Mouse (Mus musculus): Measurements from ENCODE around the gene Fam131a.
A peak's percentile ranks its signal among the peaks of the same experiment; 100 is the strongest.

Fam131a gene

DNA sequence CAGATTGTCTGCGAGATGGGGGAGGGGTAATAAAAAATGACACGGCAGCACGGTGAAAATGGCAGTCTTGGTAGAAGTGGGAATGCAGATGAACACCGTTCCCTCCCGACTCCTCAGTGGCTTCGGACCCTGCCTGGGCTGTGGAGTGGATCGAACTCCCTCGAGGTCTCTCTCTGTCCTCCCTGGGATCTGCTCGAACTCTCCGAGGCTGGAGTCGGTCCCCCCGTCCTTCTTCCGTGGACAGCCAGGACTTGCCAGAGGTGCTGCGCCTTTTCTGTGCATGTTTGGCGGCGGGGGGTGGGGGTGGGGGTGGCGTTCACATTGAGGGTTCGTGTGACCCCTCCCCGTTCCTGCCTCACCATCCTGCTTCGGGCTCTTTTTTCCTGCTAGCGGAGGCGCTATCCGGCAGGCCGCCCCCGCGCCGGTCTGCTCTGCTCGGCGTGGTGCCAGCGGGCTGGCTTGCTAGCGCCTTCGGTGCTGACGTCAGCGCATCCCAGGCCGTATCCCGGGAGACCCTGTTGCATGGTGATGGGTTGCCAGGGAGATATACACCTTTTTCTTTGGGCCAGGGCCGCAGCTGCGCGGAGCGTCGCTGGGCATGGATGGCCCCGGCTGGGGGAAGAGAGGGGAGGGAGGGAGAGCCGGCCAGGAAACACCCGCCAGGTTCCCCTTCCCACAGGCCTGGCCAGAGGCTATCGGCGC lies 2.7 kb downstream of the Fam131a start:
- peak; percentile 87 for DNase-seq (ENCODE audit: low spot score)

DNA sequence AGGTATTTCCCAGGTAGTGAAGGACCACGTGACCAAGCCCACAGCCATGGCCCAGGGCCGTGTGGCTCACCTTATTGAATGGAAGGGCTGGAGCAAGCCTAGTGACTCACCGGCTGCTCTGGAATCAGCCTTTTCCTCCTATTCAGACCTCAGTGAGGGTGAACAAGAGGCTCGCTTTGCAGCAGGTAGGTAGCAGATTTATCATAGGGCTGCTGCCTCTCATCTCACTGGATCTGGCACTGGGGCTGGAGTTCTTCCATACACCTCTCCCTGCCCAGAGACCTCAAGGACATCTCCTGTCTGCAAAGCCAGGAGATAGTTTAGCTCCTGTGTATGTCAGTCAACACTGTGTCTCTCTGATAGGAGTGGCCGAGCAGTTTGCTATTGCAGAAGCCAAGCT lies 6.2 kb downstream of the Fam131a start:
- DNase-seq (ENCODE audit: low spot score), result no peak

DNA sequence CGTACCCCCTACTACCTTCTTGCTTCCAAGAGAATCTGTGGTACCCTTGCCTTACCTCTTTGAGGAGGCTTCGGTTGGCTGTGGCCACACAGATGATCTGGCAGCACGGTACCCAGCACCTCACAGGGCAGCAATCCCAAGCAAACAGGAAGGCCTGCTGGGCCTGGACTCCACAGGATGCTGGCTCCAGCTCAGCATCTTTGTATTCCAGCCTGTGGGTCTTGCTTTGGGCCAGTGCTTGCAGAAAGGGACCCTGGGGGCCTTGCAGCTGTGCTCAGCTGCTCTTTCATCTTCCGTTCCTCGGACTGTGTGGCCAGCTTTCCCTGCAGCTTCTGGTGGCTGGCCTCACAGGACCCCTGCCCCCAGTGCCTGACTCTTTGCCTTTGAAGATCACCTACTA lies 7.0 kb downstream of the Fam131a start:
- DNase-seq (ENCODE audit: low spot score), result no peak

DNA sequence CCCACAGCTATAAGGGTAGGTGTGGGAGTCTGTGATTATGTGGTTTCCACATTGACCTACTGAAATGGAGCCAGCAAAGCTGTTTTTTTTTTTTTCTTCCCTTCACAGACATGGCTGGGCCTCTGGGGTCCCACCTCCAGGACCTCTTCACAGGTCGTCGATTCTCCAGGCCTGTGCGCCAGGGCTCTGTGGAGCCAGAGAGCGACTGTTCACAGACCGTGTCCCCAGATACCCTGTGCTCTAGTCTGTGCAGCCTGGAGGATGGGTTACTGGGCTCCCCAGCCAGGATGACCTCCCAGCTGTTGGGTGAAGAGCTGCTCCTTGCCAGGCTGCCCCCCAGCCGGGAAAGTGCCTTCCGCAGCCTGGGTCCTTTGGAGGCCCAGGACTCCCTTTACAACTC lies 8.3 kb downstream of the Fam131a start:
- no peak for DNase-seq (ENCODE audit: low spot score)

DNA sequence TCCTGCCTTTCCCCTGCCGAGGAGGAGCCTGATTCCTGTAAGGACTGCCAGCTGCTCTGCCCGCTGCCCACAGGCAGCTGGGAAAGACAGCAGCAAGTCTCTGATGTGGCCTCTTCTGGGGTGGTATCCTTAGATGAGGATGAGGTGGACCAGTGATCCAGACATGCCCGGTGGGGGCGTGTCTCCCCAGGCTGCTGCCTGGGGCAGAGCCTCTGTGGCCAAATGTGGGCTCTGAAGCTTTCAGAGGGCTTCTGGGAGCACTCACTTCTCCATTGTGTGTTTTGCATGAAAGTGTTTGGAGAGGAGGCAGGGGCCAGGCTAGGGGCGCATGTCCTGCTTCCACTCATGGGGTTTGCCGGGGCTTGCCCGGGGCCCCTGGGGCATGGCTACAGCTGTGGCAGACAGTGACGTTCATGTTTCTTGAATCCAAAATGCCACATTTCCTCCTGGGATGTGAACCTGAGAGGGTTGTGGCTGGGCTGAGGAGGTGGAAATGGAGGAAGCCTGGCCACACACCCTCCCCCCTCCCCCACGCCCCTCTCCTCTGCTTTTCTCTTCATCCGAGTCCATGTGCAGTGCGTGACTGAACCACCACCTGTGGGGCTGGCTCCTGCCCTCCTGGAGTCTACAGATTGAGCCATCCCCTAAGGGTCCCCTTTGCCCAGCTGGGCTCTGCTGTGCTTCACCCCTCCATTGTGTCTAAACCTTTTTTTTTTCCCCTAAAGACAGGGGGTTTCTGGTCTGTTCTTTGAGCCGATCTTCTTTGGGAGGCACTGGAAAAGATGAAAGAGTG lies 8.9 kb downstream of the Fam131a start:
- no peak for DNase-seq (ENCODE audit: low spot score)

DNA sequence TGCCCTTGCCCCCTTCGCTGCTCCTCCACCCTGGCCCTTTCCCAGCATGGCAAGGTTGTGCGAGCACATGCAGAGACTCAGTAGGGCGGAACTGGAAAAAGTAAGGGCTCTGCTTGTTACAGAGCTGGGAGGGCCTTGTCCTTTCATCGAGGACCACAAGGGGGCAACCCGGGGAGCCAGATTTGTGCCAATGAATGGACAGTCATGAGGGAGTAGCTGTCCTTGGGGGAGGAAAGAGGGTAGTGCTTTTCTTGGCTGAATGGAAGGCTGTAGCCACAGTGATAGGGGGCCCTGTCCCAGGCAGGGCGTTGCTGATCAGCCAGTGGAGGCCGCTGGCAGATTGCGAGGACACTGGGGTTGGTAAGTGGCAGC lies 9.5 kb downstream of the Fam131a start:
- DNase-seq (ENCODE audit: low spot score), result peak; percentile 71

DNA sequence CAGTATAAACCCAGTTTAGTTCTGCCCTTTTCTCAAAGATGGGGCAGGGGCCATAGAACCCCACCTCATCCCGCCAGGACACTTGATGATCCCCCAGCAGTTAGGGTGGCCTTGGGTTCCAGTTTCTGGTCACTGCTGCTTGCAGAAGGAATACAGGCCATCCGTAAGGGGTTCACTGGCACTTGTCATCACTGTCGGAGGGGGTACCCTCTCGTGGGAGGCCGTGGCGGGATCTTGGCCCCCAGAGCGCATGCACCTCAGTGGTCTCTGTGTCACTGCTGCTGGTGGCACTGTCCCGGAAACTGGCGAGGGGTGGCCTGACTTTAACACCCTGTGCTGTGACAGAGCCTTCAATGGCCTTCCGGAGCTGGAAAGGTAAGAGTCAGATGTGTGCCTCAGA lies 10.0 kb downstream of the Fam131a start:
- no peak for DNase-seq (ENCODE audit: low spot score)

DNA sequence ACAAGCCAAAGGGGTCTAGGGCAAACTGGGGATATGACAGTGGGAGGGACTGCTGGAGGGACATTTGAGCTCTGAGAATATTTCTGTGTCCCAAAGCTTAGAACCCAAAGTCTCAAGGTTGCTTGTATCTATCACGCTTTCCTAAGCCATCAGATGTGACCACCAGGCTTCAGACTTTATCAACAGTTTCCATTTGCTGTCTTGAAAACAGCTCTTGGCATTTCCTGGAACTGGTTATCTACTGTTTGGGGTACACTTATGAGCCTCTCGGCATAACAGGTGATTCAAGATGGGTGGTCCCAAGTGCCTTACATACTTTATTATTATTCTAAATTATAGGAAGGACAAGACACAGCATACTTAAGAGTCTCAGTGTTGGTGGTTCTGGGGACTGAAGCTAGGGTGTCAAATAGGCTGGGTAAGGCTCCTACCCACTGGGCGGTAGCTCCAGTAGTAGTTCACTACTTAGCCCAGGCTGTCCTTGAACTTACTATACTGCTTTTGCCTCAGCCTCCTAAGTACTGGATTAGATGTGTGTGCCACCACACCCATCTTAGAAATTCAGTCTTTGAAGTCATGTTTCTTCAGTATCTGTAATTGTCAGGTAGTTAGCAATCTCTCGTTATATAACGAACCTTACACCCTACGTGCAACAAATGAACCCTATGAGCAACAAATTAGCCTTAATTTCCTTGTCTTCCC lies 10.8 kb downstream of the Fam131a start:
- no peak for DNase-seq (ENCODE audit: low spot score)

DNA sequence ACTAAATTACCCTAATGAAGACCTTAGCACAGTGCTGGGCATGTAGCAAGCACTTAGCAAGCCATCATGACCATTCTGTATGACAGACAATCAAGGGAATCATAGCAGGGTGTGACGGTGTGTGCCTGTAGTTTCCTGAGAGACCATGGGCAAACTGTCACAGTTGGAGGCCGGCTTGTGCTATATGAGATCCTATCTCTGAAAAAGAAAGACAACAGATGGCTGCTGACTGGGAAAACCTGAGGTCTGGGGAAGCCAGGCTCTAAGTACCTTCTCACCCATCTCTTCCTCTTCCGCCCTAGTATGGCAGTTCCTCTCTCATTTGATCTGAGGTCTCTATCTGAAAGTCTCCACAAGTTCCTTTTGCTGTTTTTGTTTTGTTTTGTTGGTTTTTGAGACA lies 12.7 kb downstream of the Fam131a start:
- DNase-seq (ENCODE audit: low spot score), result no peak

DNA sequence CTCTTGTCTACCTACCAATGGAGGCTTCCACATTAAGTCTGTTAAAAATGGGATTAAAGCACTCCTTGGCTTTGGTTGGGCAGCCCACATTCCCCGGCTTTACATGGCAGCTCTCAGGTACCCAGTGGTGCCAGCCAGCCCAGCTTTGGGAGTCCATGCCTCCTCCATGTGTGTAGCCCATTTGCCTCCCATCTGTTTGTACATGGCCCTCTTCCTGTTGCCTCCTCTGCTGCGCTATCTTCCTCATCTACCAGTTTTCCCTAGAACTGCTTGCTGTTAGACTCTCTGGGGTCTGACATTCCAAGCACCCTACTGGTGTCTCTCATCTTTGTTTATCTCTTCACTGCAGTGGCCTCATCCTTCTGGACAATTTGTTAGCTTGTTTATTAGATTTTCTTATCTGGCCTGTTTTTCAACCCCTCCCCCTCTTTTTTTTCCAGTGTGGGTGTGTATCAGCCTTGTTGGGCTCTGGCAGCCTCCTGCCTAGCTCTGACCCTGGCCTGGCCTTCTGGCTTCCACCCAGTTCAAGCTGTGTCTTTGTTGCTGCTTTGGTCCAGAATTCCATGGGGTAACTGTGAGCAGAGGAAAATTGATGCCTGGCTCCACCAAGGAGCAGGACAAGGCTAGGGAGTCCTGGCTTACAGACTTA lies 13.5 kb downstream of the Fam131a start:
- DNase-seq (ENCODE audit: low spot score), result no peak

DNA sequence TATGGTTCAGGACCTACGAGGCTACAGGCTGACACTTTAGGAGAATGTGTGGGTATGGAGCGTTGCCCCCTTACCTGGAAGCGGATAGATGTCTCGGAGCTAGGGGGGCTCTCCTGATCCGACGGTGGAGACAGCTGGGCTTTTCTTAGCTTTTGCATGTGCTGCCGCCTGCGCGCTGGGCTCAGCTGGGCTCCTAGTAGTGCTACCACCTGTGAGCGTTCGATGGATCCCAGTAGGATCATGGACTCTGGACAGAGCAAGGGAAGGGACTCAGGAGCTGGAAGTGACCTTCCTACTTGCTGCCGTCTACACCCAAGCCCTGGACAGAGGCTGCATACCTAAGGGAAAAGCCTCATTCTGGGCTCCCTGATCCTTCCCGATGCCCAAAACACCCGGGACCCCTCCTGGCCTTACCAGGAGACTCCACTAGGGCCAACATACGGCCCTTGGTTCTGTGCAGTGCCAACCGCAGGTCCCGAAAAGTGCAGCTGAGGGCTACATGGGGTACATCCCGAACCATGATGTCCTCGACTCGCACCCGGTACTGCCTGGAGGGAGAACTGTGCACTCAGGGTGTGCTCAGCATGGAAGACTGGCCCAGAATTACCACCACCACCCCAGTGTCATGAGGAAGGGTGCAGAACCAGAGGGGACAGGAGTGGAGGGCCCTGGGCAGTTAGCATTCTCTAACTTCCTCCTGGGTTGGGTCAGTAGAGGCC lies 15.3 kb downstream of the Fam131a start:
- DNase-seq (ENCODE audit: low spot score), result no peak

DNA sequence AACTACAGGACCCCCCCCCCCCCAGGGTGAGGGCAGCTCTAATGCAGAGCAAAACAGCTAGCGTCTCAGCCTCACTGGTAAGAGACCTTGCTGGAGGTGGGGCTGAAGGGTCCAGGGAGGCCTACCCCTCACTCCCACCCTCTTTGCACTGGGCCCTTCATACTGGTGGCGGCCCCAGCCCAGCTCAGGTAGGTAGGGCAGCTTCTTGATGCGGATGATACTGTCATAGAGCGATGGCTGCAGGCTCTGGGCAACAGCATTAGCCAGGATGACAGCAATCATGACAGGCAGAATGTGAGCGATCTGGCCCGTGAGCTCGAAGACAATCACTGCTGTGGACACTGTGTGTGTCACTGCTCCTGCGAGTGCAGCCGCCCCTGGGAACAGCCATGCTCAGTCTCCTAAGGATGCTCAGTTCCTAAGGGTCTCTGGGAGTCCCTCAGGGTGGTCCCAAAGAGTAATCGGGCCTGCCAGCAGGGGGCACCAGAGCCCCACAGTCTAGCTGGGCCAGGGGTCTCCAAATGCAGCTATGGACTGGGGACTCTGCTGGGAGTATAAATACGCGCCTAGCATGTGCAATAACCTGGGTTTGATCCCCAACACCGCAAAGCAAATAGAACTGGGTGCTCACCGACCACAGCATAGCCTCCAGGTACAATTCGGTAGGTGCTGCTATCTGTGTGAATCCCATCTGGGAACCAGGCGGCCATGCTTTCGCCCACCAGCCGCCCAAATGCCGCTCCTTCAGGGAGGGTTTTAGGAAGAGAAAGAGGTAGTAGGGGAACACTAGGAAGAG lies 16.1 kb downstream of the Fam131a start:
- no peak for DNase-seq (ENCODE audit: low spot score)

DNA sequence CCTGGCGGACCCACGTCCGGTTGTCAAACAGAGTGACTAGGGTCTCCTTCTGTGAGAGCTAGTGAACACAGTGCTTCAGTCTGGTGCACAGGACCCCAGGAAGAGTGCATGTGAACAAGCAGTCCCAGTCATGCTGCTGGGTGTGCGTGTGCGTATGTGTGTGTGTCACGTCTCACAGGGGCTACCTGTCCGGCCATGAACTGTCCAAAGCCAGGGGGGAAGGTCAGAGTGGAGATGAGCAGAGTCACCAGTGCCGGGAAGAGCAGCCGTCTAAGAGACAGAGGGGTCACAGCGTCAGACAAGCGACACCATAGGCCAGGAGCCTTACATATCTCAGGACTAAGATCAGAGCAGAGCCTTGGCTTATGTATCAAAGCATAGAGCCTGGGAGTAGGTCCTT lies 17.3 kb downstream of the Fam131a start:
- no peak for DNase-seq (ENCODE audit: low spot score)

DNA sequence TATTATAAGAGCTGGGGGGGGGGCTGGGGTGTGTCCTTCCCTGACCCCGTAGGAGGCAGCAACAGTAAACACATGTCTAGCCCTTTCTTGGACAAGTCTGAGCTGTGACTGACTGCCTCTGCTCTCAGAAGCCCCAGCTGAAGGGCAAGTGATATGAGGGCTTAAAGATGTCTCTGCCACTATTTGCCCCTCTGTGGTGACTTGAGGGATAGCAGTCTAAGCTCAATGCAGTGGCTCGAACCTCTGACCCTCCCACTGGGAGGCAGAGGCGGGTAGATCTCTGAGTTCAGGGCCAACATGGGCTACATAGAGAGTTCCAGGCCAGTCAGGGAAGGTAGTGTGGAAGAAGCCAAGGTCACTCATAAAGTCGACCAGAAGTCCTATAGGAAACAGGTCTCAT lies 17.8 kb downstream of the Fam131a start:
- DNase-seq (ENCODE audit: low spot score), result no peak

DNA sequence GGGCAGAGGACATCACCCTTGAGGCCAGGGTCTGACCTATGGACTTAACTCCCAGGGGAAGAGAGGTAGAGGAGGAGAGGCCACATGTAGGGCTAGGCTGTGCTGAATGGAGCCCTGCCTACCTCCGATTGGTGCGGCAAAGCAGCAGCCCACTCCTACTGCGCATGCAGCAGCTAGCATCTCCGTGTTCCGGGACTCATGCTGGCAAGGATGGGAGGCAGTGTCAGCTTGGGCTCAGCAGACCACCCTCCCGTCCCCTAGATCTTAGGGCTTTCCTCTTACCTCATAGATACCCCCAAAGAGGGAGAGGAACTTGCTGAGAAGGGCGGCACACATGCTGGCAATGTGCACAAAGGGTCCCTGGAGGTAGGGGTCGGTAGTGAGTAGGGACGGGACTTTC lies 19.1 kb downstream of the Fam131a start:
- no peak for DNase-seq (ENCODE audit: low spot score)

DNA sequence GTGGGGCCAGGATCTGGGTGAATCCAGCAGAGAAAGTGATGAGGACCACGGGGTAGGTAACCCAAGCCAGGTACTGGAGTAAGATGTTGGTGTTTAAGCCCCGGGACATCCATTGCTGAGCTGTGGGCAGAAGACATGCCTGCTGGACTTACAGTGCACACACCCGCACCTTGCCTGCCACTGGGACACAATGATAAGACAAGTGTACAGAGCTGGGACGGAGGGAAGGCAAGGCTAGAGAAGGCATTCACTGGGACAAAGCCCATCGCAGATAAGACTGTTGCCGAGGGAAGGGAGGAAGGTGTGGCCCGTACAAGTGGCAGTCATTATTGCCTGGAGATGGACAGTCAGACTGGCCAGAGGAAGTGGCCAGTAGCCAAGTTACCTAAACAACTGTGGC lies 19.8 kb downstream of the Fam131a start:
- no peak for DNase-seq (ENCODE audit: low spot score)

DNA sequence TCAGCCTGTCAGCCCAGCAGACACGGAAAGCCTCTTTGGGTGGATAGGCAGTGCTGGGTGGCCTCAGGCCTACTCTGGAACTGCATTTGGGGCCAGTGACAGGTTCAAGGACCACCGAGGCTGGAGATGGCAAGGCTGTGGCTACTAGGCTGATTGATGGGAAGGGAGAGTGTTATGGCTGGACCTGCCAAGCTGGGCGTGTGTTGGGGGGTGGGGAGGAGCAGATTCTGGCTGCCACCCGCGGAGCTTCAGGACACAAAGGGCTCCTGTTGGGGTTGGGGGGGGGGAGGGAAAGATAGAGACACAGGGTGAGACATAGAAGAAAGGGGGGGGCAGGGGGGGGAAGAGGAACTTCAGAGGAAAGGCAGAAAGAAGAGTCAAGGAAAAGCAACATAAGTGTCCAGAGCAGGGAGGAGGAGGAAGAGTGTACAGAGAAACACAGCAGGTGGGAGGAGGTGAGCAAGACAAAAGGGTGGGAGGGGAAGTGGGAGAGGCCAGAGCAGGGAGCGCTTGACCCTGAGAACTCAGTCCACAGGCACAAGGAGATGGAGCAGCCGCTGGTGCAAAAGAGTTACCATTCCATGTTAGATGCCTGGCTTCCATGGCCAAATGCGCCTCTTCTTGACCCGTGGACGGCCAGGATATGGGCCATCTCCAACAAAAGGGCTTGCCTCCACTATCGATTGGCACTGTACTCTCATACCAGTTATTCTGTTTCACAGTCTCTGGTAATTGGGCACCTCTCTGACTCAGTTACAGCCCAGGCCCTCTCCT lies 21.5 kb downstream of the Fam131a start:
- DNase-seq (ENCODE audit: low spot score), result no peak

DNA sequence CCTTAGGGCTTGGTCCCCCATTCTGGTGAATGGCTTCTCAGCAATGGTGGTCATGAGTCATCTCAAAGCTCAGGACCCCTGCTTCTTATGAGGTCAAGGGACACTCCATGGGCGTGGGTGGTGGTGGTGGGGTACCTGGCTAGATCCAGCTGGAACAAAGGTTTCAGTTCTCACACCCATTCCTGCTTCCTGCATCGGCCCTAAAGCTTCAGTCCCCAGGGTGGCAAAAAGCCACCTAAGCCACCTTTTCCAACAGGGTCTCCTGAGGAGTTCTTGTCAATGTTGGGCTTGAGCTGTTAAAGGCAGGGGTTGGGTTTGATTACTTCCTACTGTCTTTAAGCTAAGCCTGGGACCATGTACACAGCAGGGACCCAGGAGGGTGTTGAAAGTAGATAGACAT lies 22.1 kb downstream of the Fam131a start:
- DNase-seq (ENCODE audit: low spot score), result no peak

DNA sequence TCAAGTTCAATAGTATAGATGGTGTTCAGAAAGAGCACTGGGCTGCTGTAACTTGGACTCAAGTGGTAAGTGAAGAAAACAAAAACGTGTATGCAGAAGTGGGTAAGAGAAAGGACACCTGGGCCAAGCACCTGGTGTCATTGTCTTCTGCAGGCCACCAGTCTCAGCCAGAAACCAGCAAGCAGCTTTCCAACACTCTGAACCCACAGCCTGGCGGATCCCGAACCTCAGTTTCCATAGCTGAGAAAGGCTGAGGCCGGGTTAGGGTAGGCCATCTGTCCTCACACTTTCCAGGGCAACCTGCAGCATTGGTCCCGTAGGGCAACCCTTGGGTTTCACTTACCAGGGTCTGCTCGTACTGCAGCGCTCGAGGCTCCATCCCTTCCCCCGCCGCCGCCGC lies 22.5 kb downstream of the Fam131a start:
- no peak for DNase-seq (ENCODE audit: low spot score)

Measured in ovary, postnatal 14 days (tissue).